Mouse (Mus musculus): Measurements from ENCODE around the gene B4galt5.

DNA sequence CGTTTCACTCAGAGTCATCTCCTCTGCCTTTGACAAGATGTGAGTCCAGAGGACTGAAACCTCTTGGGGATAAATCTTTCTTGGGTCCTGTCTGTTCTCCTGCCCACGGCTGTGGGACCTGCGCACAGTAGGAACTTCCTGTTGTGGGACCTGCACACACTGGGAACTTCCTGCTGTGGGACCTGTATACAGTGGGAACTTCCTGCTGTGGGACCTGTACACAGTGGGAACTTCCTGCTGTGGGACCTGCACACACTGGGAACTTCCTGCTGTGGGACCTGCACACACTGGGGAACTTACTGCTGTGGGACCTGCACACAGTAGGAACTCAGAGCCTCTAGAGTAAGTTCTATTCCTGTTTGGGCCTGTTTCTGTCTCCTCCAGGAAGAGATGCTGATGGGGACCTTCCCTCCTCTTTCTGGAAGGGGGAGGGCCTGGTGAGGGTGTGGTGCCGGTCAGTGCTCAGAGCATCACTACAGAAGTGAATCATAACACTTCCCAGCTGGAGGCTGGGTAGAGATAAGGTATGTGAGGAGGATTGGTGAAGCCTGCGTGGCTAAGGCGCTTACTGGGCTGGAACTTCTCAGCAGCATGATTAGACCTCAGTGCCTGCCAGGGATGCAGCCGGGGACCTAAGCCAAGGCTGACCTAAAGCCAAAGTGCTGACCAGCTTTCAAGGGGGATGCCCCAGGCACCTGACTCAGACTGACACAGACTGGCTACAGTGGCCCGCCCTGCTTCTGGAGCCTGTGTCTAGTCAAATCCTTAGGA is 85.8 kb downstream of the B4galt5 start:
- TF ChIP-seq EP300 (IDR thresholded peaks at IDR 0.05; ENCODE audit: low read depth): no peak
- TF ChIP-seq CTCF (IDR thresholded peaks at IDR 0.05; ENCODE audit: low read depth): no peak

All from liver, postnatal 0 days (tissue).